Mouse (Mus musculus) stomach, embryonic 15.5 days (tissue): Measurements from ENCODE around the gene Arl15. TPM values are rescaled to one million over a fixed set of nuclear protein-coding genes. Genes with fewer than 3 reads are reported as not detected.
A peak's percentile ranks its signal among the peaks of the same experiment; 100 is the strongest.

Experiments
- ATAC-seq: fragments of 200-750 bp; cut with Nextera tagmentation; 2 replicates; pipeline ENCODE4 v1.8.0; 2017; ENCODE audit warnings: low read depth, moderate number of reproducible peaks, moderate TSS enrichment; ENCODE audit not compliant: insufficient read depth, low FRiP score
- H3K27ac ChIP-seq: fragments of 300-500 bp; sonication (generic); 2 replicates; pipeline ENCODE4 v1.5.1; 2015; ENCODE audit warnings: mild to moderate bottlenecking, inconsistent platforms
- H3K27me3 ChIP-seq: fragments of 300-500 bp; sonication (generic); replicated peaks from 2 replicates; pipeline ENCODE4 v1.6.1; 2015; ENCODE audit warnings: inconsistent platforms
- H3K36me3 ChIP-seq: fragments of 300-500 bp; sonication (generic); 2 replicates; pipeline ENCODE4 v1.6.1; 2015; ENCODE audit warnings: inconsistent platforms
- H3K4me1 ChIP-seq: fragments of 300-500 bp; sonication (generic); 2 replicates; pipeline ENCODE4 v1.6.1; 2015; ENCODE audit warnings: inconsistent platforms
- H3K4me2 ChIP-seq: fragments of 300-500 bp; sonication (generic); 2 replicates; pipeline ENCODE4 v1.6.1; 2015; ENCODE audit warnings: mild to moderate bottlenecking, inconsistent platforms
- H3K4me3 ChIP-seq: fragments of 300-500 bp; sonication (generic); replicated peaks from 2 replicates; pipeline ENCODE4 v1.5.1; 2015; ENCODE audit warnings: inconsistent platforms
- H3K9ac ChIP-seq: fragments of 300-500 bp; sonication (generic); 2 replicates; pipeline ENCODE4 v1.6.1; 2015; ENCODE audit warnings: inconsistent platforms
- H3K9me3 ChIP-seq: fragments of 300-500 bp; sonication (generic); 2 replicates; pipeline ENCODE4 v1.6.1; 2016; ENCODE audit warnings: inconsistent platforms
- WGBS: fragments of 180-500 bp; shearing (Covaris S2); methylation state at CpG from one replicate; pipeline ENCODE4 v1.1.7; 2015; 5-methylcytosine and 5-hydroxymethylcytosine counted together
- polyA plus RNA-seq: library from polyadenylated mRNA; unstranded; fragments of >200 nt; fragmentation: Nextera tagmentation; extraction: Ambion mirVana; gene quantifications from 2 replicates; pipeline ENCODE4 v1.2.1, GENCODE M21; 2015

Gene Arl15
- polyA plus RNA-seq, 1 experiment from 2014 or later: 6.7 TPM

GRCm38 (mm10) chr13:113850431-113851034 is 56.2 kb downstream of the Arl15 start:
- WGBS: 70% methylated on average over 8 of the region's 8 CpGs
- H3K9ac ChIP-seq: no peak overlapping the region
- H3K4me3 ChIP-seq: no peak overlapping the region
- no peaks in the 10 kb centered on the region for H3K4me1 ChIP-seq
- no peaks in the 10 kb centered on the region for H3K9me3 ChIP-seq
- ATAC-seq: no peak
- no peaks in the 10 kb centered on the region for H3K27me3 ChIP-seq
- H3K27ac ChIP-seq: no peak overlapping the region
- H3K36me3 ChIP-seq: no peaks in the 10 kb centered on the region
- no peak overlapping the region for H3K4me2 ChIP-seq

GRCm38 (mm10) chr13:113851602-113852375 is 57.5 kb downstream of the Arl15 start:
- ATAC-seq: no peak
- Histone ChIP-seq H3K9me3 (no peaks in the 10 kb centered on the region), H3K4me3 (no peak overlapping the region), H3K27ac (no peak overlapping the region), H3K4me2 (no peak overlapping the region), H3K27me3 (no peaks in the 10 kb centered on the region), H3K4me1 (no peaks in the 10 kb centered on the region), H3K36me3 (no peaks in the 10 kb centered on the region), H3K9ac (no peak overlapping the region)
- WGBS: 84% methylated on average over 13 of the region's 13 CpGs

- no peak for ATAC-seq
- H3K4me2 ChIP-seq: no peak overlapping the region
Measured at GRCm38 (mm10) chr13:113852376-113852666, 58.0 kb downstream of the Arl15 start.

DNA sequence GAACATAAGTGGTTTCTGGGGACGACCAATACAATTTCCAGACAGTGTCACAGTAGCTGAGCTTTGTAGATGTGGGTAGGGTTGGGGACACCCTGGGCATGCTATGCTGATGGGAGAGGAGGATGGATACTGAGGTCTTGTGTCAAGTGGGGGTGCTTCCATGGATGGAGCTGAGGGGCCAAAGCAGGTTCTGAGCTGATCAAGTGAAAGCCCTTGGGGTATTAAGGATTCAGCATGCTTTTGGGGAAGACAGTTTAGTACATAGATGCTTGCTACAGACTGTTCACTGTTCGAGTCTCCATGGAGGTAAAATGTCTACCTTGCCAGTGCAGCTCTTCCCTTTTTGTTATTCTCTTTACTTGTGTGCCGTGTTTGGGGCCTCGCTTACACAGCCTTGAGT is 59.8 kb downstream of the Arl15 start:
- no peak for ATAC-seq
- Histone ChIP-seq H3K4me2 (no peak overlapping the region), H3K4me1 (no peaks in the 10 kb centered on the region), H3K27me3 (no peaks in the 10 kb centered on the region), H3K27ac (no peak overlapping the region), H3K4me3 (no peak overlapping the region), H3K9me3 (no peaks in the 10 kb centered on the region), H3K9ac (no peak overlapping the region), H3K36me3 (no peaks in the 10 kb centered on the region)
- 84% methylated on average over 4 of the region's 4 CpGs for WGBS

More at GRCm38 (mm10) chr13:113852376-113852666, 58.0 kb downstream of the Arl15 start:
- WGBS: 90% methylated on average over 6 of the region's 6 CpGs
- H3K9ac ChIP-seq: no peak overlapping the region
- no peak overlapping the region for H3K4me3 ChIP-seq
- no peaks in the 10 kb centered on the region for H3K27me3 ChIP-seq
- H3K36me3 ChIP-seq: no peaks in the 10 kb centered on the region
- no peaks in the 10 kb centered on the region for H3K9me3 ChIP-seq
- no peaks in the 10 kb centered on the region for H3K4me1 ChIP-seq
- H3K27ac ChIP-seq: no peak overlapping the region

GRCm38 (mm10) chr13:113854551-113855312 is 60.4 kb downstream of the Arl15 start:
- H3K27ac ChIP-seq: no peak overlapping the region
- H3K27me3 ChIP-seq: no peaks in the 10 kb centered on the region
- H3K4me3 ChIP-seq: no peak overlapping the region
- no peaks in the 10 kb centered on the region for H3K36me3 ChIP-seq
- ATAC-seq: no peak
- H3K4me1 ChIP-seq: no peaks in the 10 kb centered on the region
- no peak overlapping the region for H3K4me2 ChIP-seq
- H3K9ac ChIP-seq: no peak overlapping the region
- 65% methylated on average over 13 of the region's 13 CpGs for WGBS
- no peaks in the 10 kb centered on the region for H3K9me3 ChIP-seq

DNA sequence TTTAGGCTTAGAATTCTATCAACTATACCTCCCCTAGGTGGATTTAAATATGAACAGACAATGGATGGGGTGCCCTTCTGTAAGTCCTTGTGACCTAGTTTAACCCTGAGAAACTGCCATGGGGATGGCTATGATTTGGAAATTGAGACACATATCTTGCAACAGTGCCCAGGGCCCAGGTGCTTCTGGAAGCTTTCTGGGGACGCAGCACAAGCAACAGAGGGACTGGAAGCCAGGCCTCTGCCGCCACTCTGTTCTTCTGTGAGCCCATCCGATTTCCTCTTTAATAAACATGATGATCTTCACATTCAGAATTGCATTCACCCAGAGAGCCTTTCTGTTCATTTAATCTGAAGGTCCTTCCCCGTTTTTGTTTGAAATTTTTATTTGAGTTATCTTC is 62.6 kb downstream of the Arl15 start:
- Histone ChIP-seq H3K4me2 (no peak overlapping the region), H3K36me3 (no peaks in the 10 kb centered on the region), H3K27me3 (no peaks in the 10 kb centered on the region), H3K4me1 (no peaks in the 10 kb centered on the region), H3K9ac (no peak overlapping the region), H3K9me3 (no peaks in the 10 kb centered on the region), H3K27ac (no peak overlapping the region), H3K4me3 (no peak overlapping the region)
- no peak for ATAC-seq
- WGBS: 68% methylated on average over 4 of the region's 4 CpGs

DNA sequence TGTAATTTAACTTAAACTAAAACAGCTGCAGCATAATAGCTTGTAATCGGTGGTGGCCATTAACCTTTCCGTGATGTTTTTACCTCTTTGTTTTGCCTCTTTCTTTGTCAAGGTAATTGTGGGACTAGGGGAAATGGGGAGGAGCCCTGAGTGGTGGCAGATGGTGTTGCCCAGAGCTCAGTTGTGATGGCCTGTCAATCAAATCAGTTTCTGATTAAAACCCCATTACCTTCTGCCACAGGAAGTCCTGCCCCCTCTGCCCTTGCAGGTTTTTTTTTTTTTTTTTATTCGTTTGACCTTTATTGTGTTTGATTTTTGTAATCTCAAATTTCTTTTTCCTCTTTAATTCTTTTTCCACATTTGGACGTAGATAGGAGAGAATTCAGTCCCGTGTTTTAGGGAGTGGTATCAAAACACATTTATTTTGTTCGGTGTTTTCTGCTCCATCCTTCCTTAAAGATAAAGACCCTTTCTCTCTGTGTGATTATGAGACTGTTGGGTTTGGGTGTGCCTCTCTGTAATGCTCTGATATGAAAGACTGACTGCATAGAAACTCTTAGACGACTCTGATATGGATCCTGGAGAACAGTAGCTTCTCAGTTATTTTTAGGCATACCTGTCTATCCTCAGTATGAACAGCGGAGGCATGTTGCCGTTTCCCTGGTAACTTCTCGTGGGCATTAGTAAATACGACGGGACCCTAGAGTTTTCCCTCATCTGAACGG is 64.5 kb downstream of the Arl15 start:
- peak; percentile 87 for ATAC-seq
- Histone ChIP-seq H3K4me3 (no peak overlapping the region), H3K27ac (no peak overlapping the region), H3K36me3 (no peaks in the 10 kb centered on the region), H3K9me3 (no peaks in the 10 kb centered on the region), H3K4me2 (no peak overlapping the region), H3K27me3 (no peaks in the 10 kb centered on the region), H3K4me1 (no peaks in the 10 kb centered on the region), H3K9ac (no peak overlapping the region)
- 59% methylated on average over 13 of the region's 13 CpGs for WGBS

DNA sequence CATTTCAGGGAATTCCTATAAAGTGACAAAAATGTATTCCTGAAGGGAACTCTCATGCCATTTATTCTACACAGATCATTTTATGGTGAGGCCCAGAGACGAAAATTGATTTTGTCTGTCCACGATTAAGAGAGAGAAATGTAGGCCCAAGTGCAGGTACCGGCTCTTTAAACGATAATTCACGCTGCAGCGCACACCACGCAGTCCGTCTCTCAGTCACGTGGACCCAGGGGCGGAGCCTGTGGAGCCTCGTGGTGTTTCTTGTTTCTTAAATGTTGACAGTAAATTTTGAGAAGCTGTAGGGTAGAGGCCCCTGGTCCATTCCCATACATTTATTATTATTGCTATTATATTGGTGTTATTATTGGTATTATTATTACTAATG is 65.1 kb downstream of the Arl15 start:
- peak; percentile 67; the same call in 1 of the 2 replicates for ATAC-seq
- 84% methylated on average over 11 of the region's 11 CpGs for WGBS
- no peak overlapping the region for H3K27ac ChIP-seq
- no peaks in the 10 kb centered on the region for H3K4me1 ChIP-seq
- no peaks in the 10 kb centered on the region for H3K36me3 ChIP-seq
- no peak overlapping the region for H3K9ac ChIP-seq
- no peak overlapping the region for H3K4me2 ChIP-seq
- no peak overlapping the region for H3K4me3 ChIP-seq
- H3K9me3 ChIP-seq: no peaks in the 10 kb centered on the region
- H3K27me3 ChIP-seq: no peaks in the 10 kb centered on the region

DNA sequence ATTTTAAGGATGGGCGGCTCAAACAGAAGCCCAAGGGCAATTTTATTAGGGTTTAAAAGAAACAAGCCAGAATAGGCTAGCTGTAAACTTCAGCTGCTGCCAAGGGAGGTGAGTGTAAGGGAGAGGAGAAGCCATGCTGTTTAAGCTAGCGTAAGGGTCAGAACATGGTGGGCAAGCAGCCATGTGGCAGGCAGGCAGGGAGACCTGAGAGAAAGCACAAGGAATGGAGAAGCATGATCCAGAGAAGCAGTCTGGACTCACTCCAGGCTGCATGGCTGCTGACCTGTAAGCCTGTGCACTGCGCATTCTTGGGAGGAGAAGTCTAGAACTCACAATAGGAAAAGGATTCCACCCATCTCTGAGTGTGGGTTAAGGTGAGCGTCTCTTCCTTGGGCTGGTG is 66.5 kb downstream of the Arl15 start:
- 86% methylated on average over 4 of the region's 4 CpGs for WGBS

GRCm38 (mm10) chr13:113861231-113861630 is 66.9 kb downstream of the Arl15 start:
- Histone ChIP-seq H3K27me3 (no peaks in the 10 kb centered on the region), H3K4me3 (no peak overlapping the region), H3K4me2 (no peak overlapping the region), H3K9ac (no peak overlapping the region), H3K4me1 (no peaks in the 10 kb centered on the region), H3K36me3 (no peaks in the 10 kb centered on the region), H3K27ac (no peak overlapping the region), H3K9me3 (no peaks in the 10 kb centered on the region)
- ATAC-seq: no peak
- WGBS: 85% methylated on average over 9 of the region's 9 CpGs

More for the DNA sequence above, 66.5 kb downstream of the Arl15 start:
- ATAC-seq: no peak
- H3K27ac ChIP-seq: no peak overlapping the region
- no peak overlapping the region for H3K4me3 ChIP-seq
- no peak overlapping the region for H3K9ac ChIP-seq
- H3K4me1 ChIP-seq: no peaks in the 10 kb centered on the region
- H3K36me3 ChIP-seq: no peaks in the 10 kb centered on the region
- no peak overlapping the region for H3K4me2 ChIP-seq
- no peaks in the 10 kb centered on the region for H3K27me3 ChIP-seq
- no peaks in the 10 kb centered on the region for H3K9me3 ChIP-seq

GRCm38 (mm10) chr13:113862951-113863350 is 68.6 kb downstream of the Arl15 start:
- Histone ChIP-seq H3K4me2 (no peak overlapping the region), H3K36me3 (no peaks in the 10 kb centered on the region), H3K9ac (no peak overlapping the region), H3K4me3 (no peak overlapping the region), H3K27ac (no peak overlapping the region), H3K4me1 (no peaks in the 10 kb centered on the region), H3K9me3 (no peaks in the 10 kb centered on the region), H3K27me3 (no peaks in the 10 kb centered on the region)
- WGBS: 85% methylated on average over 10 of the region's 10 CpGs
- ATAC-seq: no peak

DNA sequence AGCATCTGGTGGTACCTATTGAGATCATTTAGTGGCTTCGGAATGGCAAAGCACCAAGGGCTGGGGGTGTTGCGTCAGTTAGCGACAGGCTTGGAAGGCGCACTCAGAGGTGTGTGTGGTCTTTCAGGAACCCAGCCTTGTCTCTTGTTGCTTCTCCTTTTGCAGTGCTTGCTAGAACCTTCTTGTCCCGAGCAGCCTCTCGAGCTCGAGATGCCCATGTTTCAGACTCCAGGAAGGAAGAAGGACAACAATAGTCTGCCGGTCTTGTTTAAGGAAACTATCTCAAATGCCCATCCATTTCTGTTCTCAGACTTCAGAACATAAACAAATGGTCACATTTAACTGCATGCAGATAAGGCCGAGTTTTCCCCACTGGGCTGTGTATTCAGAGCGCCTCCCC is 69.4 kb downstream of the Arl15 start:
- H3K4me2 ChIP-seq: no peak overlapping the region
- WGBS: 59% methylated on average over 10 of the region's 10 CpGs

More for the DNA sequence above, 69.4 kb downstream of the Arl15 start:
- Histone ChIP-seq H3K27me3 (no peaks in the 10 kb centered on the region), H3K36me3 (no peaks in the 10 kb centered on the region), H3K4me1 (no peaks in the 10 kb centered on the region), H3K27ac (no peak overlapping the region), H3K9ac (no peak overlapping the region), H3K9me3 (no peaks in the 10 kb centered on the region), H3K4me3 (no peak overlapping the region)
- no peak for ATAC-seq
